ENCODE assay signal across 8 mouse cellular contexts in genomic region chr4:107802185-107802449, GRCm38 (mm10). TPM values are rescaled to one million over a fixed set of nuclear protein-coding genes. Genes with fewer than 3 reads are reported as not detected.
A peak's percentile ranks its signal among the peaks of the same experiment; 100 is the strongest.
DNase-seq lines count a peak whose midpoint lies in the region; ATAC-seq and TF ChIP-seq lines count a peak whose summit lies in the region.

Lrp8 (plus strand) TSS chr4:107802261.

- H3K36me3 ChIP-seq in kidney, adult 2 months (ENCODE audit: control insufficient read depth, insufficient read depth, low read length): no peaks in the 10 kb centered on the region
- peaks cover 33% of the 10 kb centered on the region for H3K36me3 ChIP-seq in G1E (replicated peaks)
- peaks cover 30% of the 10 kb centered on the region for H3K36me3 ChIP-seq in forebrain, embryonic 13.5 days (ENCODE audit: poor library complexity, severe bottlenecking)
- peaks cover 6% of the 10 kb centered on the region; the same call in 1 of the 2 replicates for H3K36me3 ChIP-seq in neural tube, embryonic 15.5 days

- no peak for ATAC-seq in G1E (ENCODE audit: extremely low read depth, insufficient number of reproducible peaks, low FRiP score, poor library complexity, severe bottlenecking)
- no peak; the same call in 1 of the 2 replicates for ATAC-seq in forebrain, embryonic 13.5 days
- ATAC-seq in neural tube, embryonic 15.5 days (ENCODE audit: low FRiP score): no peak; the same call in 1 of the 2 replicates

- H3K27me3 ChIP-seq in kidney, adult 2 months (replicated peaks; ENCODE audit: control insufficient read depth, insufficient read depth, low read length): no peaks in the 10 kb centered on the region
- peaks cover 14% of the 10 kb centered on the region for H3K27me3 ChIP-seq in G1E (ENCODE audit: insufficient read depth, low read length)
- H3K27me3 ChIP-seq in forebrain, embryonic 13.5 days: no peaks in the 10 kb centered on the region
- H3K27me3 ChIP-seq in neural tube, embryonic 15.5 days (replicated peaks): no peaks in the 10 kb centered on the region

- no peaks in the 10 kb centered on the region for H3K4me1 ChIP-seq in kidney, adult 2 months (ENCODE audit: control insufficient read depth, insufficient read depth, low read length)
- peaks cover 56% of the 10 kb centered on the region for H3K4me1 ChIP-seq in G1E (ENCODE audit: insufficient read depth, low read depth, low read length)
- peaks cover 53% of the 10 kb centered on the region for H3K4me1 ChIP-seq in forebrain, embryonic 13.5 days
- peaks cover 53% of the 10 kb centered on the region for H3K4me1 ChIP-seq in neural tube, embryonic 15.5 days

- WGBS in kidney, adult 2 months: 8% methylated on average over 41 of the region's 44 CpGs
- WGBS in forebrain, embryonic 13.5 days: 2% methylated on average over 8 of the region's 44 CpGs
- under 1% methylated on average over 25 of the region's 44 CpGs for WGBS in neural tube, embryonic 15.5 days

- peak within 1 kb of the TSS; percentile 96 for H3K4me2 ChIP-seq in forebrain, embryonic 13.5 days
- H3K4me2 ChIP-seq in neural tube, embryonic 15.5 days: peak within 1 kb of the TSS; percentile 92

- no peaks in the 10 kb centered on the region for H3K9me3 ChIP-seq in G1E (replicated peaks)
- H3K9me3 ChIP-seq in forebrain, embryonic 13.5 days (replicated peaks): no peaks in the 10 kb centered on the region
- no peaks in the 10 kb centered on the region for H3K9me3 ChIP-seq in neural tube, embryonic 15.5 days (replicated peaks)

- no peak for TF ChIP-seq CTCF in kidney, adult 2 months (conservative IDR thresholded peaks at IDR 0.05; ENCODE audit: insufficient read depth, insufficient read length, low read depth, low read length)
- TF ChIP-seq CTCF in G1E (IDR thresholded peaks at IDR 0.05; ENCODE audit: low read depth, low read length): no peak

- intact Hi-C loops in left cerebral cortex, postnatal 36 days (cut with DNase I): loop anchor here (2.0 to 5.0 kb wide), 3 partner anchors 21 to 65 kb away; no protein-coding TSS in a partner anchor

- peak within 1 kb of the TSS; percentile 97 for H3K9ac ChIP-seq in forebrain, embryonic 13.5 days
- H3K9ac ChIP-seq in neural tube, embryonic 15.5 days (replicated peaks): peak within 1 kb of the TSS; percentile 95

- H3K4me3 ChIP-seq in kidney, adult 2 months (ENCODE audit: insufficient read depth, low read depth, low read length): peak within 1 kb of the TSS; percentile 56
- peak within 1 kb of the TSS; percentile 85 for H3K4me3 ChIP-seq in G1E (ENCODE audit: low read depth, low read length)
- H3K4me3 ChIP-seq in forebrain, embryonic 13.5 days: peak within 1 kb of the TSS; percentile 88
- H3K4me3 ChIP-seq in neural tube, embryonic 15.5 days (replicated peaks): peak within 1 kb of the TSS; percentile 87

- DNase-seq in kidney, adult 2 months: no peak
- DNase-seq in kidney, postnatal 14 days: no peak
- no peak for DNase-seq in G1E (ENCODE audit: low spot score)
- no peak for DNase-seq in left cerebral cortex, postnatal 36 days (ENCODE audit: low spot score in 2 of 2)
- no peak for DNase-seq in urinary bladder, postnatal 4 days (ENCODE audit: low spot score in 2 of 2)
- DNase-seq in kidney, adult 8-10 months: no peak

- H3K27ac ChIP-seq in kidney, adult 2 months (ENCODE audit: insufficient read depth, low read depth, low read length): no peak within 1 kb of the TSS
- peak within 1 kb of the TSS; percentile 98 for H3K27ac ChIP-seq in forebrain, embryonic 13.5 days
- peak within 1 kb of the TSS; percentile 99 for H3K27ac ChIP-seq in neural tube, embryonic 15.5 days (replicated peaks)

- TF ChIP-seq POLR2A in kidney, adult 2 months (IDR thresholded peaks at IDR 0.05; ENCODE audit: low read depth, low read length): no peak

RNA-seq across cellular contexts. Expression of gene Lrp8, which starts in this region (rescaled TPM):
- 2.8 and 3.6 TPM in 2 replicates for polyA plus RNA-seq in kidney, adult 2 months (2012; rRNA removed)
- 5.0 and 9.4 TPM in 2 replicates for total RNA-seq in G1E (2014; fragmentation: Nextera tagmentation)
- 13.0 and 13.5 TPM in 2 replicates for total RNA-seq in G1E (2017)
- polyA plus RNA-seq in G1E (2012): 12.1 and 12.5 TPM in 2 replicates
- 37.2 and 42.6 TPM in 2 replicates for polyA plus RNA-seq in forebrain, embryonic 13.5 days (2015; fragmentation: Nextera tagmentation; extraction: Ambion mirVana)
- 100 to 1,000 TPM in 1 of 2 experiments, 10 to 100 TPM in 1; 74.7 to 112 TPM for total RNA-seq in left cerebral cortex, postnatal 36 days (2021)
- polyA plus RNA-seq in neural tube, embryonic 15.5 days (2015; fragmentation: Nextera tagmentation; extraction: Ambion mirVana): 48.8 and 62.8 TPM in 2 replicates

Comparison
In these comparisons a context has a peak if more than half of its experiments do, and no peak if none do; other contexts are left out.
1. RNA of gene Lrp8 (total RNA-seq): 74.7 to 112 TPM in left cerebral cortex, postnatal 36 days; 5.0 to 13.5 TPM in G1E; every median in the first group is over 4 times any median in the second.
2. Peak in every context shown above with its lines, with median percentiles within 50 percentile points of each other: H3K4me3 ChIP-seq.